Mouse (Mus musculus): ENCODE data around the gene Dpf1. TPM values are rescaled to one million over a fixed set of nuclear protein-coding genes. Genes with fewer than 3 reads are reported as not detected.

Gene Dpf1
- 1.2 TPM in 1 of 2 replicates, not detected in the other for polyA plus RNA-seq (2012; ENCODE audit: insufficient read depth, low replicate concordance)

DNA sequence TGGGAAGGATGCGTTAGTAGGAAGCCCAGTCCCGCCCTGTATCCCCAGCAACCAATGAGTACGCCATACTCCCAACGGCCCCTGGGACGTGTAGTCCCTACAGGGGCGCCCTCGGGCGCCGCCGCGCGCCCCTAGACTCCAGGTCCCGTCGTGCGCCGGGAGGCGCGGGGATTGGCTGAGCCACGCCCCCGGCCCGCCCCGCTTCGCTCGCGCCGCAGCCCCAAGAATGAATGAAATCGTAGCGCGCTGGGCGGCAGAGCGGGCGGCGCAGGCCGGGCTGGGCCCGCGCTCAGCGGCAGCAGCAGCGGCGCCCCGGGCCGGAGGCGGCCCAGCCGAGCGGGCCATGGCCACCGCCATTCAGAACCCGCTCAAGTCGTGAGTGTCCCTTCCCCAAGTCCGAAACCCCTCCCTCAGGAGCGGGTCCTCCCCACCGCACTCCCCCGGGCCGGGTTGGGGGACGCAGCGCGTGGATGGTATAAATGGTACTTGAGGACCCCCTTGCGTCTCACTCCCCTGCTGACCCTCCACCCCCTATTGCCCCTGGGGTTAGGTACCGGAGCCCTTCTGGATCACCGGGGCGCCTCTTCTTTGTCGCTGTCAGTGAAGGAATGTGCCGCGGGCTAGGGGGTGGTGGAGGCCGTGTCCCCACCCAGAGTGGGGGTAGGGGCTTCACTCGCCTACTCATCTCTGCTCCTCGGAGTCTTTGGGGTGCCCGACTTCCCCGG, at the start of gene Dpf1:
Gene Dpf1 (plus strand): TSS at position 214 of the 725 bp plus-strand sequence.
- peaks cover 55% of the 10 kb centered on the region for H3K4me1 ChIP-seq
- TF ChIP-seq FLI1 (IDR thresholded peaks at IDR 0.05; ENCODE audit: low read length) (no peak), GATA1 (IDR thresholded peaks at IDR 0.05; ENCODE audit: borderline replicate concordance, low read length) (no peak)
- H3K27me3 ChIP-seq (replicated peaks): peaks cover 74% of the 10 kb centered on the region
- peaks cover 10% of the 10 kb centered on the region for H3K9me3 ChIP-seq
- peak within 1 kb of the TSS; percentile 88 for H3K4me3 ChIP-seq (replicated peaks)
- H3K36me3 ChIP-seq (replicated peaks; ENCODE audit: low read length): no peaks in the 10 kb centered on the region

GRCm38 (mm10) chr7:29255875-29256274, 47.9 kb upstream of the Dpf1 start:
- Histone ChIP-seq H3K36me3 (replicated peaks; ENCODE audit: low read length) (peaks cover 14% of the 10 kb centered on the region), H3K4me1 (peaks cover 70% of the 10 kb centered on the region), H3K27me3 (replicated peaks) (no peaks in the 10 kb centered on the region), H3K4me3 (replicated peaks) (no peak overlapping the region), H3K9me3 (no peaks in the 10 kb centered on the region)
- TF ChIP-seq GATA1 (IDR thresholded peaks at IDR 0.05; ENCODE audit: borderline replicate concordance, low read length) (no peak), FLI1 (IDR thresholded peaks at IDR 0.05; ENCODE audit: low read length) (no peak)

GRCm38 (mm10) chr7:29257368-29257767, 46.4 kb upstream of the Dpf1 start:
- Histone ChIP-seq H3K4me3 (replicated peaks) (no peak overlapping the region), H3K27me3 (replicated peaks) (no peaks in the 10 kb centered on the region), H3K9me3 (no peaks in the 10 kb centered on the region), H3K36me3 (replicated peaks; ENCODE audit: low read length) (peaks cover 14% of the 10 kb centered on the region), H3K4me1 (peaks cover 68% of the 10 kb centered on the region)
- TF ChIP-seq FLI1 (IDR thresholded peaks at IDR 0.05; ENCODE audit: low read length) (no peak), GATA1 (IDR thresholded peaks at IDR 0.05; ENCODE audit: borderline replicate concordance, low read length) (no peak)

- H3K36me3 ChIP-seq (replicated peaks; ENCODE audit: low read length): peaks cover 14% of the 10 kb centered on the region
- no peaks in the 10 kb centered on the region for H3K27me3 ChIP-seq (replicated peaks)
- H3K4me3 ChIP-seq (replicated peaks): peak overlapping the region; percentile 56
- H3K4me1 ChIP-seq: peaks cover 44% of the 10 kb centered on the region
- no peak for TF ChIP-seq FLI1 (IDR thresholded peaks at IDR 0.05; ENCODE audit: low read length)
- no peak for TF ChIP-seq GATA1 (IDR thresholded peaks at IDR 0.05; ENCODE audit: borderline replicate concordance, low read length)
- no peaks in the 10 kb centered on the region for H3K9me3 ChIP-seq
These were observed 43.7 kb upstream of the Dpf1 start for GRCm38 (mm10) chr7:29259781-29260730.

GRCm38 (mm10) chr7:29262151-29262550, 41.6 kb upstream of the Dpf1 start:
- no peaks in the 10 kb centered on the region for H3K9me3 ChIP-seq
- H3K27me3 ChIP-seq (replicated peaks): no peaks in the 10 kb centered on the region
- TF ChIP-seq GATA1 (IDR thresholded peaks at IDR 0.05; ENCODE audit: borderline replicate concordance, low read length) (no peak), FLI1 (IDR thresholded peaks at IDR 0.05; ENCODE audit: low read length) (no peak)
- no peak overlapping the region for H3K4me3 ChIP-seq (replicated peaks)
- H3K4me1 ChIP-seq: peaks cover 42% of the 10 kb centered on the region
- peaks cover 9% of the 10 kb centered on the region for H3K36me3 ChIP-seq (replicated peaks; ENCODE audit: low read length)

- Histone ChIP-seq H3K4me3 (replicated peaks) (no peak overlapping the region), H3K36me3 (replicated peaks; ENCODE audit: low read length) (peaks cover 4% of the 10 kb centered on the region), H3K9me3 (no peaks in the 10 kb centered on the region), H3K4me1 (peaks cover 26% of the 10 kb centered on the region), H3K27me3 (replicated peaks) (no peaks in the 10 kb centered on the region)
- TF ChIP-seq GATA1 (IDR thresholded peaks at IDR 0.05; ENCODE audit: borderline replicate concordance, low read length) (no peak), FLI1 (IDR thresholded peaks at IDR 0.05; ENCODE audit: low read length) (no peak)
These were observed 39.9 kb upstream of the Dpf1 start for GRCm38 (mm10) chr7:29263831-29264230.

DNA sequence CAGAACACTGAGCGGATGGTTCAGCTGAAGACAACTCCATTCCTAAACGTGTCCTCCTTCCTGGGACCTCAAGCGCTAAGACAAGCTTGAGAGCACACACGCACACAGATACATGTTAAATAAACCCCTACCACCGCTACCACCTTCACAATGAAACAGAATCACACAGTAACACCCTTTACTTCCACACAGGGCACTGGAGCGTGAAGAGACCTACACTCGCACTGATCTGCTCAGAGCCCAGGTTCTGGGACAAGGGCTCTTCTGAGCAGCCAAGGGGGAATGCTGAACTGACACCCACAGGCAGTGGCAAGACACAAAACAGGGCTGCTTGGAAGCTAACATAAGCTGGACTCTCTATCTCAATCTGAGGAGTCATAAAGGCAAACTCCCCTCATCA, 38.1 kb upstream of the Dpf1 start:
- Histone ChIP-seq H3K4me1 (peaks cover 21% of the 10 kb centered on the region), H3K27me3 (replicated peaks) (no peaks in the 10 kb centered on the region), H3K9me3 (no peaks in the 10 kb centered on the region), H3K4me3 (replicated peaks) (no peak overlapping the region), H3K36me3 (replicated peaks; ENCODE audit: low read length) (no peaks in the 10 kb centered on the region)
- TF ChIP-seq GATA1 (IDR thresholded peaks at IDR 0.05; ENCODE audit: borderline replicate concordance, low read length) (no peak), FLI1 (IDR thresholded peaks at IDR 0.05; ENCODE audit: low read length) (no peak)

GRCm38 (mm10) chr7:29266931-29267330, 36.8 kb upstream of the Dpf1 start:
- Histone ChIP-seq H3K9me3 (no peaks in the 10 kb centered on the region), H3K36me3 (replicated peaks; ENCODE audit: low read length) (no peaks in the 10 kb centered on the region), H3K27me3 (replicated peaks) (peaks cover 7% of the 10 kb centered on the region), H3K4me3 (replicated peaks) (no peak overlapping the region), H3K4me1 (peaks cover 22% of the 10 kb centered on the region)
- TF ChIP-seq GATA1 (IDR thresholded peaks at IDR 0.05; ENCODE audit: borderline replicate concordance, low read length) (no peak), FLI1 (IDR thresholded peaks at IDR 0.05; ENCODE audit: low read length) (no peak)

GRCm38 (mm10) chr7:29270445-29270844, 33.3 kb upstream of the Dpf1 start:
- Histone ChIP-seq H3K4me3 (replicated peaks) (peak overlapping the region; percentile 57), H3K27me3 (replicated peaks) (peaks cover 8% of the 10 kb centered on the region), H3K9me3 (no peaks in the 10 kb centered on the region), H3K4me1 (peaks cover 29% of the 10 kb centered on the region), H3K36me3 (replicated peaks; ENCODE audit: low read length) (no peaks in the 10 kb centered on the region)
- TF ChIP-seq GATA1 (IDR thresholded peaks at IDR 0.05; ENCODE audit: borderline replicate concordance, low read length) (no peak), FLI1 (IDR thresholded peaks at IDR 0.05; ENCODE audit: low read length) (no peak)

Data from megakaryocyte, embryonic 14.5 days (primary cell).